Mouse (Mus musculus) liver, embryonic 15.5 days (tissue): ENCODE results near the gene Soga3. TPM values are rescaled to one million over a fixed set of nuclear protein-coding genes. Genes with fewer than 3 reads are reported as not detected.

Experiments
- ATAC-seq: fragments of 200-750 bp; cut with Nextera tagmentation; 2 replicates; pipeline ENCODE4 v1.8.0; 2017; ENCODE audit warnings: moderate number of reproducible peaks, mild to moderate bottlenecking, moderate library complexity; ENCODE audit not compliant: insufficient read depth
- H3K27ac ChIP-seq: fragments of 300-500 bp; sonication (generic); replicated peaks from 2 replicates; pipeline ENCODE4 v1.5.1; 2015; ENCODE audit warnings: mild to moderate bottlenecking, inconsistent platforms
- H3K27me3 ChIP-seq: fragments of 300-500 bp; sonication (generic); 2 replicates; pipeline ENCODE4 v1.6.1; 2015; ENCODE audit warnings: mild to moderate bottlenecking, inconsistent platforms
- H3K36me3 ChIP-seq: fragments of 300-500 bp; sonication (generic); replicated peaks from 2 replicates; pipeline ENCODE4 v1.6.1; 2015; ENCODE audit warnings: moderate library complexity, mild to moderate bottlenecking, inconsistent platforms
- H3K4me1 ChIP-seq: fragments of 300-500 bp; sonication (generic); replicated peaks from 2 replicates; pipeline ENCODE4 v1.6.1; 2015; ENCODE audit warnings: inconsistent platforms
- H3K4me2 ChIP-seq: fragments of 300-500 bp; sonication (generic); 2 replicates; pipeline ENCODE4 v1.6.1; 2015; ENCODE audit warnings: moderate library complexity, mild to moderate bottlenecking, inconsistent platforms
- H3K4me3 ChIP-seq: fragments of 300-500 bp; sonication (generic); replicated peaks from 2 replicates; pipeline ENCODE4 v1.5.1; 2015; ENCODE audit warnings: mild to moderate bottlenecking, inconsistent platforms
- H3K9ac ChIP-seq: fragments of 300-500 bp; sonication (generic); 2 replicates; pipeline ENCODE4 v1.6.1; 2015; ENCODE audit warnings: moderate library complexity, mild to moderate bottlenecking, inconsistent platforms
- H3K9me3 ChIP-seq: fragments of 300-500 bp; sonication (generic); replicated peaks from 2 replicates; pipeline ENCODE4 v1.6.1; 2016; ENCODE audit warnings: inconsistent platforms
- WGBS: fragments of 180-500 bp; shearing (Covaris S2); methylation state at CpG from one replicate; pipeline ENCODE4 v1.1.7; 2015; ENCODE audit warnings: mixed read lengths; ENCODE audit not compliant: insufficient replicate concordance; 5-methylcytosine and 5-hydroxymethylcytosine counted together
- polyA plus RNA-seq: library from polyadenylated mRNA; unstranded; fragments of >200 nt; fragmentation: Nextera tagmentation; extraction: Ambion mirVana; gene quantifications from 2 replicates; pipeline ENCODE4 v1.2.1, GENCODE M21; 2015

The Soga3 gene
- polyA plus RNA-seq, 1 experiment from 2014 or later, result 0.10 TPM

- H3K27me3 ChIP-seq, result no peaks in the 10 kb centered on the region
- H3K9ac ChIP-seq, result no peak overlapping the region
- WGBS, result 42% methylated on average over 3 of the region's 3 CpGs
- no peak for ATAC-seq
- no peaks in the 10 kb centered on the region for H3K4me1 ChIP-seq
- no peak overlapping the region for H3K4me2 ChIP-seq
- H3K27ac ChIP-seq, result no peak overlapping the region
- H3K4me3 ChIP-seq, result no peak overlapping the region
- no peaks in the 10 kb centered on the region for H3K36me3 ChIP-seq
- H3K9me3 ChIP-seq, result no peaks in the 10 kb centered on the region
Observed at GRCm38 (mm10) chr10:29208735-29209134, 65.1 kb downstream of the Soga3 start.

- no peaks in the 10 kb centered on the region for H3K36me3 ChIP-seq
- H3K27me3 ChIP-seq, result no peaks in the 10 kb centered on the region
- 14% methylated on average over 4 of the region's 4 CpGs for WGBS
- no peak within 1 kb of the TSS for H3K9ac ChIP-seq
- H3K27ac ChIP-seq, result no peak within 1 kb of the TSS
- H3K4me1 ChIP-seq, result no peaks in the 10 kb centered on the region
- no peak within 1 kb of the TSS for H3K4me3 ChIP-seq
- ATAC-seq, result no peak
- H3K4me2 ChIP-seq, result no peak within 1 kb of the TSS
- H3K9me3 ChIP-seq, result no peaks in the 10 kb centered on the region
Observed at GRCm38 (mm10) chr10:29211453-29211852, 67.8 kb downstream of the Soga3 start, which contains the start of gene 9330159F19Rik. TSS of gene 9330159F19Rik (plus strand) at chr10:29211606.

- H3K4me1 ChIP-seq, result no peaks in the 10 kb centered on the region
- 45% methylated on average over 3 of the region's 3 CpGs for whole genome bisulfite sequencing
- H3K9me3 ChIP-seq, result no peaks in the 10 kb centered on the region
- H3K9ac ChIP-seq, result no peak overlapping the region
- no peak overlapping the region for H3K4me2 ChIP-seq
- no peaks in the 10 kb centered on the region for H3K36me3 ChIP-seq
- H3K27ac ChIP-seq, result no peak overlapping the region
- no peaks in the 10 kb centered on the region for H3K27me3 ChIP-seq
- no peak for ATAC-seq
- H3K4me3 ChIP-seq, result no peak overlapping the region
Observed at GRCm38 (mm10) chr10:29213534-29214100, 70.0 kb downstream of the Soga3 start.

GRCm38 (mm10) chr10:29216957-29217356, 73.3 kb downstream of the Soga3 start:
- H3K27ac ChIP-seq, result no peak overlapping the region
- H3K36me3 ChIP-seq, result no peaks in the 10 kb centered on the region
- H3K9me3 ChIP-seq, result no peaks in the 10 kb centered on the region
- no peak for ATAC-seq
- 64% methylated on average over 1 of the region's 1 CpGs for WGBS
- no peak overlapping the region for H3K9ac ChIP-seq
- H3K4me3 ChIP-seq, result no peak overlapping the region
- no peak overlapping the region for H3K4me2 ChIP-seq
- H3K4me1 ChIP-seq, result no peaks in the 10 kb centered on the region
- H3K27me3 ChIP-seq, result no peaks in the 10 kb centered on the region

- Histone ChIP-seq H3K4me2 (no peak overlapping the region), H3K9ac (no peak overlapping the region), H3K9me3 (no peaks in the 10 kb centered on the region), H3K27me3 (no peaks in the 10 kb centered on the region), H3K36me3 (no peaks in the 10 kb centered on the region), H3K4me3 (no peak overlapping the region), H3K27ac (no peak overlapping the region), H3K4me1 (no peaks in the 10 kb centered on the region)
- WGBS, result 70% methylated on average over 2 of the region's 2 CpGs
- no peak for ATAC-seq
Observed at GRCm38 (mm10) chr10:29217451-29217850, 73.8 kb downstream of the Soga3 start.

GRCm38 (mm10) chr10:29225329-29225728, 81.7 kb downstream of the Soga3 start:
- H3K27ac ChIP-seq, result no peak overlapping the region
- H3K9me3 ChIP-seq, result no peaks in the 10 kb centered on the region
- no peak overlapping the region for H3K4me3 ChIP-seq
- 65% methylated on average over 4 of the region's 4 CpGs for WGBS
- no peaks in the 10 kb centered on the region for H3K36me3 ChIP-seq
- H3K27me3 ChIP-seq, result no peaks in the 10 kb centered on the region
- H3K4me2 ChIP-seq, result no peak overlapping the region
- no peaks in the 10 kb centered on the region for H3K4me1 ChIP-seq
- no peak for ATAC-seq
- no peak overlapping the region for H3K9ac ChIP-seq

- no peaks in the 10 kb centered on the region for H3K9me3 ChIP-seq
- WGBS, result 65% methylated on average over 2 of the region's 2 CpGs
- no peak overlapping the region for H3K4me3 ChIP-seq
- H3K27ac ChIP-seq, result no peak overlapping the region
- no peaks in the 10 kb centered on the region for H3K4me1 ChIP-seq
- no peaks in the 10 kb centered on the region for H3K36me3 ChIP-seq
- H3K9ac ChIP-seq, result no peak overlapping the region
- ATAC-seq, result no peak
- H3K4me2 ChIP-seq, result no peak overlapping the region
- H3K27me3 ChIP-seq, result no peaks in the 10 kb centered on the region
Observed at GRCm38 (mm10) chr10:29231208-29231607, 87.6 kb downstream of the Soga3 start.

Other genes with a start within 250 kb of the Soga3 start
- not detected in 2 replicates for gene 2310057J18Rik, start 157.5 kb upstream of the Soga3 start, polyA plus RNA-seq
- not detected in 2 replicates for gene Gm49353, start 55.1 kb downstream of the Soga3 start, polyA plus RNA-seq
- gene 9330159F19Rik, start 67.8 kb downstream of the Soga3 start, polyA plus RNA-seq, result 0.05 TPM in 1 of 2 replicates, not detected in the other
- 17.6 and 20.1 TPM in 2 replicates for gene Echdc1, start 169.3 kb downstream of the Soga3 start, polyA plus RNA-seq
- 14.1 and 15.1 TPM in 2 replicates for gene Rnf146, start 218.6 kb downstream of the Soga3 start, polyA plus RNA-seq